Mouse (Mus musculus) lung, adult 2 months (tissue): Measurements from ENCODE around the gene Cldn14.

Source experiments
- CTCF ChIP-seq: fragments of 200-500 bp; IDR thresholded peaks from 2 replicates; pipeline ENCODE4 v1.5.1; 2011; ENCODE audit warnings: mild to moderate bottlenecking, low read length, control low read depth; ENCODE audit not compliant: insufficient read depth
- POLR2A ChIP-seq: fragments of 200-500 bp; IDR thresholded peaks from 2 replicates; pipeline ENCODE4 v1.6.1; 2011; ENCODE audit warnings: low read depth, mild to moderate bottlenecking, control low read depth, low read length, borderline replicate concordance; ENCODE audit errors: extremely low read depth

DNA sequence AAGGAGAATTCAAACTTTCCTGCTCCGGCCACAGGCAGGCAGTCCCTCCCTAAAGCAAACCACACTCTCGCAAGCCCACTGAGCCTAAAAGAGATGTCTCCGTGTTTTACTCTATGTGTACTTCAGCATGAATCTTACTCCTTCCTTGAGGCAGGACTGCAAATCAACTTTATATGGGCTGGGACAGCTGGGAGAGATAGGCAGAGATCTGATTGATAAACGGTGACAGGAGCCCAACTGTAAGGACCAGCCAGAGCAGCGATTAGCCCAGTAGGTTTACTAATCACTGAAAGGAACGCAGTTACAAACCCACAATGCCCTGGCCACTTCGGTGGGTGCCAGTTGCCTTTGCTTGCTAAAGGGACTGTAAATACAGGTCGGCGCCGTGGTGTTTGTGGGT is 35.5 kb downstream of the Cldn14 start:
- TF ChIP-seq POLR2A (no peak), CTCF (no peak)
